ENCODE assay signal across 8 mouse cellular contexts in genomic region chr15:8896391-8896790, GRCm38 (mm10).
A peak's percentile ranks its signal among the peaks of the same experiment; 100 is the strongest.
DNase-seq lines count a peak whose midpoint lies in the region.
"Had no signal": no experiment of that assay in that cellular context is flagged by ENCODE, and none has a peak within 500 bp of the region (broad histone marks: within the 10 kb centered on the region; RNA-seq: fewer than 3 reads in every experiment).

No protein-coding gene starts in this region.

- intact Hi-C loops in left cerebral cortex, postnatal 10 days (cut with DNase I), result no loop called here

- DNase-seq in adipocyte (ENCODE audit: low spot score), result peak; percentile 66
- DNase-seq in cerebellum, adult 11 months, result peak; percentile 62
- DNase-seq in frontal cortex, postnatal 10 days (ENCODE audit: low spot score in 2 of 2), result peak; percentile 37 to 42
- peak; percentile 53 to 55 for DNase-seq in left cerebral cortex, postnatal 10 days (ENCODE audit: extremely low spot score in 1 of 2, low spot score in 2 of 2)
- no peak for DNase-seq in adrenal gland, adult 2 months
- no peak for DNase-seq in ovary, postnatal 14 days (ENCODE audit: low spot score)
- DNase-seq in heart, adult 9 months (ENCODE audit: low spot score in 2 of 2), result no peak
- DNase-seq: lung, embryonic 14.5 days had no signal

Comparison
In these comparisons a context has a peak if more than half of its experiments do, and no peak if none do; other contexts are left out.
1. DNase-seq: peak in adipocyte (single experiment), cerebellum, adult 11 months (single experiment), frontal cortex, postnatal 10 days (2 of 2) and left cerebral cortex, postnatal 10 days (2 of 2); none in adrenal gland, adult 2 months (single experiment), ovary, postnatal 14 days (single experiment) and heart, adult 9 months (0 of 2).